ENCODE assay signal across 8 mouse cellular contexts in genomic region chr16:29945376-29945890, GRCm38 (mm10).
DNase-seq lines count a peak whose midpoint lies in the region; ATAC-seq and TF ChIP-seq lines count a peak whose summit lies in the region.

No protein-coding gene starts in this region.

- TF ChIP-seq POLR2A in liver, adult 2 months (IDR thresholded peaks at IDR 0.05; ENCODE audit: extremely low read depth, insufficient read depth, low read length), result no peak

- H3K4me2 ChIP-seq in embryonic facial prominence, embryonic 12.5 days (replicated peaks), result peak overlapping the region; percentile 63
- H3K4me2 ChIP-seq in midbrain, embryonic 11.5 days, result peak overlapping the region; percentile 82

- H3K9ac ChIP-seq in liver, adult 2 months (ENCODE audit: low read depth, low read length), result peak overlapping the region; percentile 46
- H3K9ac ChIP-seq in embryonic facial prominence, embryonic 12.5 days, result peak overlapping the region; percentile 52
- peak overlapping the region; percentile 73 for H3K9ac ChIP-seq in midbrain, embryonic 11.5 days (ENCODE audit: low read length)

- DNase-seq in liver, adult 2 months (ENCODE audit: extremely low read depth, low read depth, low spot score), result peak; percentile 35
- no peak for DNase-seq in liver
- DNase-seq in heart, postnatal 14 days, result peak; percentile 47 to 59
- DNase-seq in kidney, postnatal 4 days, result peak; percentile 32 to 54
- DNase-seq in midbrain, embryonic 11.5 days (ENCODE audit: low spot score, missing footprints), result peak; percentile 87
- no peak for DNase-seq in left cerebral cortex, adult 18-20 months (ENCODE audit: low spot score in 2 of 2)
- DNase-seq in cerebellum, adult 9-10 months, result no peak

- no peak for TF ChIP-seq CTCF in liver, adult 2 months (IDR thresholded peaks at IDR 0.05; ENCODE audit: low read depth, low read length)

- peaks cover 16% of the 10 kb centered on the region for H3K4me1 ChIP-seq in liver, adult 2 months (ENCODE audit: control insufficient read depth, insufficient read depth, low read length)
- peaks cover 30% of the 10 kb centered on the region for H3K4me1 ChIP-seq in embryonic facial prominence, embryonic 12.5 days
- peaks cover 16% of the 10 kb centered on the region for H3K4me1 ChIP-seq in midbrain, embryonic 11.5 days (ENCODE audit: control insufficient read depth, insufficient read depth, low read length)

- peak overlapping the region; percentile 46 for H3K27ac ChIP-seq in liver, adult 2 months (replicated peaks; ENCODE audit: insufficient read depth, low read depth, low read length)
- H3K27ac ChIP-seq in embryonic facial prominence, embryonic 12.5 days, result peak overlapping the region; percentile 79; the same call in 1 of the 2 replicates
- peak overlapping the region; percentile 7; the same call in 1 of the 2 replicates for H3K27ac ChIP-seq in midbrain, embryonic 11.5 days (ENCODE audit: low read depth, low read length)

- H3K9me3 ChIP-seq in embryonic facial prominence, embryonic 12.5 days, result no peaks in the 10 kb centered on the region
- H3K9me3 ChIP-seq in midbrain, embryonic 11.5 days (ENCODE audit: control insufficient read depth, low read length), result no peaks in the 10 kb centered on the region

- peak overlapping the region; percentile 48; the same call in 1 of the 2 replicates for H3K4me3 ChIP-seq in liver, adult 2 months (ENCODE audit: insufficient read depth, low read depth, low read length)
- peak overlapping the region; percentile 34 for H3K4me3 ChIP-seq in embryonic facial prominence, embryonic 12.5 days
- peak overlapping the region; percentile 31 for H3K4me3 ChIP-seq in midbrain, embryonic 11.5 days (ENCODE audit: low read depth, low read length)

- no peaks in the 10 kb centered on the region for H3K27me3 ChIP-seq in liver, adult 2 months (ENCODE audit: control insufficient read depth, insufficient read depth, low read length)
- H3K27me3 ChIP-seq in embryonic facial prominence, embryonic 12.5 days, result no peaks in the 10 kb centered on the region
- H3K27me3 ChIP-seq in midbrain, embryonic 11.5 days (ENCODE audit: control insufficient read depth, insufficient read depth, low read length), result peaks cover 3% of the 10 kb centered on the region; the same call in 1 of the 2 replicates

- ATAC-seq in embryonic facial prominence, embryonic 12.5 days (ENCODE audit: insufficient number of reproducible peaks, insufficient read depth, low FRiP score, low TSS enrichment), result no peak
- no peak for ATAC-seq in midbrain, embryonic 11.5 days (ENCODE audit: low FRiP score)

- H3K36me3 ChIP-seq in liver, adult 2 months (ENCODE audit: control insufficient read depth, insufficient read depth, low read length), result no peaks in the 10 kb centered on the region
- no peaks in the 10 kb centered on the region for H3K36me3 ChIP-seq in embryonic facial prominence, embryonic 12.5 days
- no peaks in the 10 kb centered on the region for H3K36me3 ChIP-seq in midbrain, embryonic 11.5 days (ENCODE audit: control insufficient read depth, insufficient read depth, low read length)

- 4% methylated on average over 9 of the region's 9 CpGs for WGBS in liver, adult 2 months
- WGBS in embryonic facial prominence, embryonic 12.5 days, result 13% methylated on average over 9 of the region's 9 CpGs
- 8% methylated on average over 9 of the region's 9 CpGs for WGBS in midbrain, embryonic 11.5 days

- intact Hi-C loops in heart, postnatal 14 days (cut with DNase I), result loop anchor here (2.0 kb wide), 1 partner anchor 241 kb away; no protein-coding TSS in a partner anchor

- no peaks in the 10 kb centered on the region for H3K79me2 ChIP-seq in liver, adult 2 months (ENCODE audit: control insufficient read depth, insufficient read depth, low read length)

Comparison
In these comparisons a context has a peak if more than half of its experiments do, and no peak if none do; other contexts are left out.
1. DNase-seq: peak in liver, adult 2 months (single experiment), heart, postnatal 14 days (2 of 2), kidney, postnatal 4 days (2 of 2) and midbrain, embryonic 11.5 days (single experiment); none in liver (single experiment), left cerebral cortex, adult 18-20 months (0 of 2) and cerebellum, adult 9-10 months (single experiment).
2. H3K27ac ChIP-seq: peak in every context shown above with its lines; median percentile 79 in embryonic facial prominence, embryonic 12.5 days; 46 in liver, adult 2 months; 7 in midbrain, embryonic 11.5 days.
3. Peak in every context shown above with its lines, with median percentiles within 50 percentile points of each other: H3K4me3 ChIP-seq and H3K9ac ChIP-seq.